Mouse (Mus musculus) gastrocnemius, postnatal 10 days (tissue): ENCODE results near the gene Zbtb7a. TPM values are rescaled to one million over a fixed set of nuclear protein-coding genes. Genes with fewer than 3 reads are reported as not detected.

Experiments used
- DNase-seq: peaks from one replicate; pipeline ENCODE4 v3.0.0; 2021; ENCODE audit warnings: mixed read lengths
- long read RNA-seq, 2 experiments: library from polyadenylated mRNA; stranded (forward); transcript quantifications; one replicate each; pipeline ENCODE4 v2.0.0; 2021
- total RNA-seq, 2 experiments: library from RNA; stranded (reverse); gene quantifications; 2 replicates each; pipeline ENCODE4 v1.2.3; 2021

Zbtb7a gene
- 10 to 100 TPM; 29.2 to 35.9 TPM for total RNA-seq
- long read RNA-seq, experiment 1, full-length matches to known transcripts, result 20 of 55 reads
- long read RNA-seq, experiment 1, partial matches to known transcripts, result 2 of 55 reads
- long read RNA-seq, experiment 1, other reads (novel, unspliced or antisense), result 33 of 55 reads
- long read RNA-seq, experiment 2, full-length matches to known transcripts, result 9 of 46 reads
- long read RNA-seq, experiment 2, partial matches to known transcripts, result 2 of 46 reads
- long read RNA-seq, experiment 2, other reads (novel, unspliced or antisense), result 35 of 46 reads

DNA sequence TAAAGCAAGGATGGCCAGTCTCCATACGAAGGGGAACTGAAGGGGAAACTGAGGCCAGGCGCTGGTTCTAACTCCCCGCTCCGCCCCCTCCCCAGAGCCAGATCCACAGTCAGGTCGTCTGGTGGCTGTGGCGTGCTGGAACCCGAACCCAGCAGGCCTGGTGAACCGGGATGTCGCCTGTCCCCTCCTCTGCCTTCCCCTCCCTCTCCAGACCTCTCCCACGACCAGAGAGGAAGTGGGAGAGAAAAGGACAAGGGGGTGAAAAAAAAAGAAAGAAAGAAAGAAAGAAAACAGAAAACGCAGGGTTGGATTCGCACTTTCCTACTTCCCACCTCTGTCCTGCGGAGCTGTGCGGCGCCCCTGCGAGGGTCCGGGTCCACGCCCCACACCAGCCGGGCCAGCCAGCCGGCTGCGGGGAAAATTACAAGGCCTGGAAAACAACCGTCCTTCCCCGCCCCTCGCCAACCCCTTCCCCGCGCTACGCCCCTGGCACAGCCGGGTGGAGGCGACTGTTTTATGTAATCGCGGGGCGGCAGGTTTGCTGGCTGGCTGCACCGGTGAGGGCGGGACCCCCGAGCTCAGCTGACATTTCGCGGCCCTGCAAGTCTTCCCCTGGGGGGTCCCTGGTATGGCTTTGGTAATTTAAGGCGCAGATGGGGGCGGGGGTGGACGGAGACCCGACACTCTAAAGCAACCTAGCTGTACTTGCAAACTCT lies at the start of gene Zbtb7a:
TSS of gene Zbtb7a (plus strand) at position 255 of the 716 bp plus-strand sequence.
- DNase-seq, result peak; percentile 48

DNA sequence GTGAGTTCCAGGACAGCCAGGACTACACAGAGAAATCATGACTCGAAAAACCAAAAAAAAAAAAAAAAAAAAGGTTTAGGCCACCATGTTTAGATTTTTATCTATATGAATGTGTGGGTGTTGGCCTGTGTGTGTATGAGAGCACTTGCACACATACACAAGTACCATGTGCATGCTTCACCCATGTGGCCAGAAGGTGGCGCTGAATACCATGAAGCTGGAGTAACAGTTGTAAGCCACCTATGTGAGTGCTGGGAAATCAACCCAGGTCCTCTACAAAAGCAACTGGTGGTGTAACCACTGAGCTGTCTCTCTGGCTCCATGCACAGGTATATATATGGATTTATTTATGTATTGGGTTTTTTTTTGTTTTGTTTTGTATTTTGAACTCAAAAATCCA lies 48.0 kb upstream of the Zbtb7a start:
- DNase-seq, result no peak

DNA sequence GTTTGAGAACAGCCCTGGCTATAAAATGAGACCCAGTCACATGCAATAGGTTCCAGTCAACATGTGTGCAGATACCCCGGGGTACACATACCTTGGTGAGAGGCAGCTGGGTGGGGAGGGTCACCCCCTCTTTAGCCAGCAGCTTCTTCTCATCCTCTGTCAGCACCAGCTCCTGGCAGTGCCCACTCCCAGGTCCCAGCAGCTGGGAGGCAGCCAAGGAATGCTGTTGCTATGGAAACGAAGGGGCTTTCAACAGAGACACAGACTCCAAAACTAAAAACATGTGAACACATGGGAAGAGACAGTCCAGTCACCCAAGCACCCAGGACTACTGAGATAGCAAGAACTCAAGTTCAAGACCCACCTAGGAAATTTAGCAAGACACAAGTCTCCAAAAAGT lies 45.8 kb upstream of the Zbtb7a start:
- DNase-seq, result no peak

DNA sequence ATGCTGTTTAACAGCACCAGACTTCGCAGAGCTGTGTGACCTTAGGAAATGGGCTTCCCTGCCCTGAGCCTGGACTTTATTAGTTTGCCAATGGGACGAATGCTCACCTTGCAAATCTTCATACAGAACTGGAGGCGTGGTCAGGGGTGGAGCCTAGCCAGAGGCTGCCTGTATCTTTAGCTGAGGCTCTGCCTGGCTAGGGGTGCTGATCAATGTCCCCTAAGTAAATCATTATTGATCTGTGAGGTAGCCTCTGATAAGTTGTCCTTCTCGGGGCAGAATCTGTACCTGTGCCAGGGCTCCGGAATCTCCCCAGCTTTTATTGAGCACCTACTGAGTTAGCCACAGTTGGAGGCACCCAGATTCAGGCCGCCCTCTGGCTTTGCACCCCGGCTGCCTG lies 44.4 kb upstream of the Zbtb7a start:
- no peak for DNase-seq

DNA sequence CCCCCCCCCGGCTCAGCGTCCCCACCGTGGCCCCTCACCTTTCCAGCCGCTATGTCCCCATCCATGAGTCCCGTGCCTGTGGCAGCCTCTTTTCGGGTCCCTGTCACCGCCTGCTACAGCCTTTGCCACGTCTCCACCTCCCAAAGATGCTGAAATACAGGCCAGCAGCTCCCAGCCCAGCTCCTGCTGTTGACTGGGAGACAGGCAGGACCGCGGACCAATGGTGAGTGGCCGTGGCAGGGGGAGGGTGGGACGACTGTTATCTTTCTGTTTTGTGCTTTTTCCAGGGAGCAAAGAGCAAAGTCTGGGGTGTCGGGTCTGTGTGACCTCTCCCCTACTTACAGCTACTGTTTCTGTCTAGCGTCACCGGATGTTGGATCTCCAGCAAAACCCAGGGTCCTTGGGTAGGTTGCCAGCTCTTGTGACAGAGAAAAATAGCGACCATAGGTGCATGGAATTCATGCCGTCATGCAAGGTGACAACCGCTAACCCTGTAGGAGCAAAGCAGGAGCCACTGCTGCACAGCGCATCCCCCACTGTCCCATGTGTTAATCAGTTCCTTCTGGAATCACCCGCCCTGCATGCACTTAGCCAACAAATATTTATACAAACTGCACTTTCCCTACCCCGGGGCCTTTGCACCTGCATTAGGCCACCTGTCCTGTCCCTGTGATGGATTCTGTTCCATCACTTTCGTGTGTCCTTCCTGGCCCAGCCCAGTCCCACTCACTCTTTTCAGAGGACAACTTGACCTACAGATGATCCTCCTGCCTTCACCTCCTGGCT lies 42.4 kb upstream of the Zbtb7a start:
- DNase-seq, result peak; percentile 53

DNA sequence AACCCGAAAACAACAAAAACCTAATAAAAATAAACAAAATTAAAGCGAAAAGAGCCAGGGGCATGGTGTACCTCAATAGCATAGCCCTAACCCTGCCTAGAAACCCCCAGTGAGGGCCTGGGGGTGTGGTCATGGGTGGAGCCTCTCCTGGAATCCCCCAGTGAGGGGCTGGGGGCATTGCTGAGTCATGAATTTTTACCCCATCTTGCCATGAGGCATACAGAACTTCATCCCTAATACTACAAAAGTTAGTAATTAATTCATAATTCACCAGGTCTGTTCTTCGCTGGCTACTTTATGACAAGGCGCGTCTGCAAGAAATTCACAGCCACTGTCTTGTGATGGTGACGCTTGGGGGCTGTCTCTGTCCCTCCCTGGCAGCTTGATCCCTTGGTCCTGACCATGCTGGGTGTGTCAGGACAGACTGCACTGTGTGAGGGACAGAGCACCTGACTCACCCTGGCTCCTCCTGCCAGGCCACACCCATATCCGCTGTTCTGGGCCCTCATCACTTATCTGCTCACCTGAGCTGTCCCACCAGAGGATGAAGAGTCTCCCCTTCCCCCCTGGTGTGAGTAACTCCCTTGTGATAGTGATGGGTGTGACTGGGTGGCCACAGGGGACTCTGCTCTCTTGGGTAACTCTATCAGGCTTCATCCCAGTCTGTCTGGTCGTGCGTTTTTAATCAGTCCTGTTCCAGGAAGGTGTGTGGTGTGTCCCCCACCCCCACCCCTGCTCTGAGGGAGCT lies 39.9 kb upstream of the Zbtb7a start:
- DNase-seq, result no peak

DNA sequence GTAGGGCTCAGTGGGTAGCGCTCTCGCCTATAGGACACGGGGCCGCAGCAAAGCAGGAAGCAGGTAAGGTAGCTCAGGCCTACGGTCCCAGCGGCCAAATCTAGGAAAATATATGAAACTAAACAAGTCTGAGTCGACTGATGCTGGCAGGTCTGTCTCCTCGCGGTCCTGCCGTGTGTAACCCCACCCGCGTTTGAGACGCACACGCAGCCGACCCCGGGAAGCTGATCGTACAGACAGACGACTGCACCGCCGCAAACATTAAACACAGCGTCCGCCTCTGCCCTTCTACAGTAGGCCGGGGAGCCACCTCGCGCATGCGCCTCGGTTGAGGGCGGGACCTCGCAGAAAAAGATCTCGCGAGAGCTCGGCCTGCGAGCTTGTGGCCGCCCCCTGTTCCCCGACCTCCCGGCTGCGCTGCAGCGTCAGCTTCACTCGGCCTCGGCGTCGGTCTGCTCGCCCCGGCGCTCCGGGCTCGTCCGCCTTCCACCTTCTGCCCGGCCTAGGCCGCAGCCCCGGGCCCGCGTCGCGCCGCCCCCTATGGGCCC lies 29.4 kb upstream of the Zbtb7a start, which contains the start of gene Map2k2:
TSS of gene Map2k2 (plus strand) at position 351 of the 548 bp plus-strand sequence.
- DNase-seq, result peak; percentile 98

DNA sequence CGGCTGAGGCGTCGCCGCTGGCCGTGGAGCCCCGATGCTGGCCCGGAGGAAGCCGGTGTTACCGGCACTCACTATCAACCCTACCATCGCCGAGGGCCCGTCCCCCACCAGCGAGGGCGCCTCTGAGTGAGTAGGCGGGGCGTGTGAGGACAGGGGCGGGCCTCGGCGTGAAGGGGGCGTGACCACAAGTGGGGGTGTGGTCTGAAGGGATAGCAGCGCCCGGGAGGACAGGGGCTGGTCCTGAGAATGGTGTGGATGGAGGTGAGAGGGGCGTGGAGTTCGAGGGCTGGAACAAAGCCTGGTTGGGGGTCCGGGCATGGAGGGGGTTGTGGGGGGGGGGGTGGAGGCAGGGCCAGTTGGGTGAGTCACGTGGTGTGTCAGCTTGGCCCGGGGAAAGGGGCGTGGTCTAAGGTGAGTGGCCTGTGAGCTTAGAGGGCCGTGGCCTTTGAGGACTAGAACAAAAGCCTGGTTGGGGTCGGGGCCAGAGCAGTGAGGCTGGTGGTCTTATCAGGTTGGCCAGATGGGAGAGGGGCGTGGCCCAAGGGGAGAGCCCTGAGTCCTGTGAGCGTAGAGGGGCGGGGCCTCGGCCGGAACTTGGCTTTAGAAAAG lies 28.8 kb upstream of the Zbtb7a start:
- peak; percentile 90 for DNase-seq

DNA sequence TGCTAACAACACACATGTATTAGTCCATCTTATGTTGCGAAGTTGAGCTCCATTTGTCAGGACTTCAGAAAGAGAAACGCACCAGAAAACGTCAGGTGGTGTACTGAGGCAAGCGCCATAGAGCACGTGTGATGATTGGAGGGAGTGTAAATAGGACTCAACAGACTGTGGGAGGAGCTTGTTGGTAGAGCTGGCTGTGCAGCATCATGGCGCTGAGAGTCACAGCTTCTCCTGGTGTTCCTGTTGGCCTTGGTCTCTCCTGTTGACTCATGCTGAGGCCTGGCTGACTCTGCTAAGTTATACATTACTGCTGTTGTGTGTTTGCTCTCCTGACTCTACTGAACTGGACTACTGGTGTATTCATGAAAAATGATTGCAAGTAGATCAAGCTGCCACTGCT lies 22.1 kb upstream of the Zbtb7a start:
- DNase-seq, result no peak

DNA sequence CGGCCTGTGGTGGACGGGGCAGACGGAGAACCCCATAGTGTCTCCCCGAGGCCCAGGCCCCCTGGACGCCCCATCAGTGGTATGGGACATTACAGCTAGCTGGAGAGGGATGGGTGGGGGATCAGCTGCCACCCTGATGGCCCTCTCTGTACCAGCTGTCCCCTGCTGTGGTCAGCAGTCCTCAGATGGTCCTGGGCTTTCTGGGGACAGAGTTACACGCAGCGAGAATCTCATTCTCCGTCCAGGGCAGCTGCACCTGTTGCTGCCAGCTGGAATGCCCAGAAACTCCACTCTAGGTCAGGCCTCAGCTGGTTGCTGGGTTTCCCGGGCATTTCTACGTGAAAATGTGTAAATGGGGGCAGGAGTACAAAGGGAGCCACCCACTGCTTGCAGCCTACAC lies 15.4 kb upstream of the Zbtb7a start:
- no peak for DNase-seq

DNA sequence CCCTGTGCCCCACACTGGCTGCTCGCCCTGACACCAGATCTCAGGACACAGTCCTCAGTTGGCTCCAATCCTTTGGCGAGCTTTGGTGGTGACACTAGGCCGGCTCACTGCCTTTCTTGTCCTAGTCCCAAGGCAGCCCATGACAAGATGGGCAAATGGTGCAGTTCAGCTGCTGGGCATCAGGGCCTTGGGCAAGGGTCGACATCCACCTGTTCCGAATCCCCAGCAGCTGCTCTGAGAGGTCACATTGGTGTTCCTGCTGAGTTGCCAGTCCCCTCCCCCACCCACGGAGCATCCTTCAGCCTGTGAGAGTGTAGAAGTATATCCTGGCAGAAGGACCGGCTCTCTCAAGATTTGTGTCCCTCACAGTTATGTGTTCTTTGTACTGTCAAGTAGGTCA lies 14.4 kb upstream of the Zbtb7a start:
- peak; percentile 48 for DNase-seq

DNA sequence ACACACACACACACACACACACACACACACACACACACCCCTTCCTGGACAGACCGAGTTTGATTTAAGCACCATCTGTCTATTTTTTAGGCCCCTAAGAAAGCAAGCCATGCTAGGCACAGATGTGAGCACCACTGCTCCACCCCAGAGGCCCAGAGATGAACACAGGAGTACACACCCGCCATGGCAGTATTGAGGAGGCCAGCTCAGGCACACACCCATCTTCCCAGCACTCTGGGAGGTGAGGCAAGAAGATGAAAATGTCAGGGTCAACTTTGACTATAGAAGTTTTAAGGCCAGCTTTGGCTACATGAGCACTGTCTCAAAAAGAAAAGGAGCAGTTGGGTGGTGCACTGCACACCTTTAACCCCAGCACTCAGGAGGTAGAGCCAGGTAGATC lies 12.1 kb upstream of the Zbtb7a start:
- no peak for DNase-seq

DNA sequence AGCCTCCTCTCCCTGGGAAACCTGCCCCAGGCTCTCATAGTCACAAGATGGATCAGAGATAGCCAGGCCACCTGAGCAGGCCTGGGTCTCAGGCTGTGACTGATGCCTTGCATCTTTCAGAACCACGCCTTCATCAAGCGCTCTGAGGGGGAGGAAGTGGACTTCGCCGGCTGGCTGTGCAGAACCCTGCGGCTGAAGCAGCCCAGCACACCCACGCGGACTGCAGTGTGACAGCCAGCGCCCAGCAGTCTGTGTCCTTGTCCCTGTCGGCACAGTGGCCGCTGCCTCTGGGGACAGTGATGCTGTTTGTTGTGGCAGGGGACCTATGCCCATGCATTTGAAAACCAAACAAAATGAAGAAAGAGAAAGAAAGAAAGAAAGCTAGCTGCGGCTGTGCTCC lies 11.5 kb upstream of the Zbtb7a start:
- no peak for DNase-seq

DNA sequence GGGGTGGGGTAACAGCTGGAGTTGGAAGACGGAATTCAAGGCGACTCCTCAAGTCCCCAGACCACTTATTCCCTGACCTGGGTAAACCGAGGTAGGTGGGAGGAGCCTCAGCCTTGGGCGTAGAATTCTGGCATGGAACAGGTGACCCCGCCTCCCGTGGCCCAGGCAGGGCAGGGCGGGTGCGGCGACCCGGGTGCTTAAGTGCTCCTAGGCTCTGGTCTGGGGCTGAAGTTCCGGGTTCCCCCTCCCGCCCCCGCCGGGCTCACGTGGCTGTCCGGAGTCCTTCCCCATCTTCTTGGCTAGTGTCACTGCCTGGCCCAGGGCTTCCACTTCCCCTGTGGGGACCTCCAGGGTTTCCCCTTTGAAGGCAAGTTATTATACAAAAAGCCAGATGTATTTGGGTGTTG lies 836 bp upstream of the Zbtb7a start:
- DNase-seq, result peak; percentile 63

DNA sequence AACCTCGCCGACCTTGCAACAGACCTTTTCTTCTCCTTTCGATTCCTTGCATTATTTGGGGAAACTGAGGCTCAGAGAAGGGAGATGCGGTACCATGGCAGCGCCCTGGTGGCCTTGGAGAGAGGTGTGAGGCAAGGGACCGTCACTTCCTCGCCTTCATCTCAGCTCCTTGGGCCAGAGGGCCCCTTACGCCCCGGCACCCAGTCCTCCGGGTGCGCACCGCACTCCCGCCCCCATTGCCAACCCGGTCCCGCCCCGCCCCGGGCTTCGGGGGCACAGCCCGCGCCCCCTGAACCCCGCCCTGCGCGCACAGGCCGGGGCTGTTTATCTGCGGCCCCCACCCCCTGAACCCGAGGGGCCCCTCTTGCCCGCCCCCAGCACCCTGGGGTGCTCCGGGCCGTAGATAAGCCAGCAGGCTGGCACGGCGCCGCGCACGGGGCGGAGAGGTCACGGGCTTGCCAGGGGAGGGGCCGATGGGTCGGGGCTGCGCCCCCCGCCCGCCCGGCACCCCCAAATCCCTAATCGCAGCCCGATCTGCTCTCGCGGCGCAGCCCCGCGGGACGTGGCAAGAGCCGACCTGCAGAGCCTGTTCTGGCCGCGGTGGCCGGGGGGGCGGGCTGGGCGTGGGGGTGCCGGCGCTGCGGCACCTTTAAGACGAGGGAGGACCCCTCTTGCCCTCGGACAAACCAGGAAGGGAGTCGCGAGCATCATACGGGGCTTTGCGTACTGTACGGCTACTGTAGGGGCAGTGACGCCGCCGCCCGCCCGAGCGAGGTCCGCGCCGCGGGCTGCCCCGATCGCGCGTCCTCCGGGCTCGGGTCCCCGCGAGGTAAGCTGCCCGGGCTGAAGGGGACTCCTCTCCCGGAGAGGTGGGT lies 1.0 kb downstream of the Zbtb7a start:
- peak; percentile 73 for DNase-seq

DNA sequence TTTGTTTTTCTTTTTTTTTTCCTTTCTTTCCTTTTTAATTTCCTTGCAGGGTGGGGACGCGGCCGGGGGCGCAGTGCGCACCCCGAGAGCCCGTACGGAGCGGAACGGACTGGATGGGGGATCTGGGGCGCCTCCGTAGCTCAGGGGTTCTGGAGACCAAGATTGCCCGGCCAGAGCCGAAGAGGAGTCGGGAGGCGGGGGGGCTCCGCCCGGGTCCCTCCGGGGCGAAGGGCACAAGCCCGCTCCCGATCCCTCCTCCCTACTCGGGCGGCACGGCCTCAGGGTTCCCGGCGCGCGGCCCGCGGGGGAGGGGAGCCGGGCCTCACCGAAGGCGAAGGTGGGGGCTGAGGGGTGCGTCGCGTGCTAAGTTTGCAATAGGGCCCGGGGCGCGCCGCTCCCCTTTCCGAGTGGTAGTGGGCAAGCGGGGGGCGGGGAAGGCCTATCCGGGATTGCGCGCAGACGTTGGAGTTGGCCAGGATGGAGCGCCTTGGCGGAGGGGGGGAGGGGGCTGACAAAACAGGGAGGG lies 1.7 kb downstream of the Zbtb7a start:
- peak; percentile 86 for DNase-seq

DNA sequence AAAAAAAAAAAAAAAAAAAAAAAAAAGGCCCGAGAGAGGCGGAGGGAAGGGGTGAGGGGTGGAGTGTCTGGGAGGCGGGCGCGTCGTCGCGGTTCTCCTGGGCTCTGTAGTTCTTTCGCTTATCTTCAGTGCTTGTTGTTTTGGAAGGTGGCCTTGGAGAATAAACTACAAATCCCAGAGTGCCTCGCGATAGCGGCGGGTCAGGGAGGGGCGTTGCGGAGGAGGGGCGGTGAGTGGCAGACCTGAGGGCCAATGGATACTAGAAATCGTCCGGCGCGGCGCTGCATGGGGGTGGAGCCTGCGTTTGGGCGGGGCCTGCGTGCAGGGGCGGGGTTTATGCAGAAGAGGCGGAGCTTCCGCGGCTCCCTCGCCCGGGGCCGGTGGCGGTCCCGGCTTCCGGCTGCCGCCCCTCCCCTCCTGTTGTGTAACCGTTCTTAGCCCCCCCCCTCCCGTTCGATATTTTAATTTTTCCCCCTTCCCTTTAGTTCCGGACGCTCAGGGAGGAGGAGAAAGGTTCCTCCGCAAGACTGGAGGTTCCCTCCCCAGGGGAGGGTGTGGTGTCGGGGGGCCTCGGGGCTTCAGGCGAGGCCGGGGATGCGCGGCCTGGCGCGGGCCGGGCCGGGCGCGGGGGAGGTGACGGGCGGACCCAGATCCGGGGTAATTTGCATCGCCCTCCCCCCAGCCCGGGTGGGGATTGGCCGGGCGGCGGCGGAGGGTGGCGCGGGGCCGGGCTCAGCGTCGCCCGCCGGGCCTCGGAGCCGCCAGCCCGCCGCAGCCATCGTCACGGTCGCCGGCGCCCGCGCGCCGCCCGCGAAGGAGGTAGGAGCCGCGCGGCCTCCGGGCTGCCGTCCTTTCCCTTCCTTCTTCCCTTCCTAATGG lies 2.5 kb downstream of the Zbtb7a start:
- peak; percentile 100 for DNase-seq

DNA sequence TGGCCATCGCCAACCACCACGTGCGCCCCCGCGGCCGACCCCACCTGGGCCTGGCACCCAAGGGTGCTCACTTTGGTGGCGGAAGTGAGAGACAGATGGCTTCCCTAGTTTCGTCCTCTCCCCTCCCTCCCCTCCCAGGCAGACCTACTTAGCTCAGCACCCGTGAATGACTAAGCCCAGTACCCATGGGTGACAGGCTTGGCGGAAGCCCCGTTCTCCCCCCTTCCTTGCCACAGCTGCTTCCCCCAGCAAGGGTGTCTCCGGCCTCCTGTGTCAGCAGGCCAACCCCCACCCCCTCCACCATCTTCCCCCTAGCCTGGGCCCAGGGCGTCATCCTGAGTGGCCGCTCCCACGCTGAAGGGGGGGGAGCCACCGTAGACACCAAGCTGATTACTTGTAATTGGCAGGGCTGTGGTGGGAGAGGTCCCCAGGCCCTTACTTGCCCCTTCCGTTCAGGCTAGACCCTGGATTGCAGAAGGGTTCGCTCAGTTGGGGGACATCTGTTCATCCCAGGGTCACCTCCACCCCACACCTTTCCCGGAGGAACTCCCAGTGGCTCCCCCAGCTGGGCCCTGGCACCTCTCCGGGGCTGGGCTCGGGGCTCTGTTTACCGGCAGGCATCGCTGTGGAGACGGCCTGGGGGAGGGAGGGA lies 3.2 kb downstream of the Zbtb7a start:
- peak; percentile 57 for DNase-seq
